Mouse (Mus musculus): ENCODE results near the gene Kdf1. TPM values are rescaled to one million over a fixed set of nuclear protein-coding genes. Genes with fewer than 3 reads are reported as not detected.

The Kdf1 gene
- total and polyA plus RNA-seq, 3 experiments = not detected

- no peak overlapping the region for H3K4me3 ChIP-seq (ENCODE audit: low read depth, low read length)
- H3K4me1 ChIP-seq (ENCODE audit: insufficient read depth, low read depth, low read length) = 0 out of 2 replicates have a peak, but pooled peaks cover 3% of the 10 kb centered on the region
- ATAC-seq (ENCODE audit: extremely low read depth, insufficient number of reproducible peaks, low FRiP score, poor library complexity, severe bottlenecking) (no peak), DNase-seq (ENCODE audit: low spot score) (no peak)
- peaks cover 57% of the 10 kb centered on the region for H3K27me3 ChIP-seq (ENCODE audit: insufficient read depth, low read length)
- H3K9me3 ChIP-seq (replicated peaks) = peaks cover 11% of the 10 kb centered on the region
- H3K36me3 ChIP-seq (replicated peaks) = no peaks in the 10 kb centered on the region
- no peak for TF ChIP-seq POLR2AphosphoS5 (IDR thresholded peaks at IDR 0.05; ENCODE audit: insufficient replicate concordance, low read depth, low read length)
- no peak for TF ChIP-seq TAL1 (conservative IDR thresholded peaks at IDR 0.05; ENCODE audit: low read depth, low read length)
- no peak for TF ChIP-seq CTCF (IDR thresholded peaks at IDR 0.05; ENCODE audit: low read depth, low read length)
- no peak for TF ChIP-seq GATA1 (IDR thresholded peaks at IDR 0.05; ENCODE audit: borderline replicate concordance, low read length)
- no peak for TF ChIP-seq GATA2 (IDR thresholded peaks at IDR 0.05; ENCODE audit: borderline replicate concordance, low read depth, low read length)
These were observed 23.1 kb upstream of the Kdf1 start for GRCm38 (mm10) chr4:133495711-133496110.

DNA sequence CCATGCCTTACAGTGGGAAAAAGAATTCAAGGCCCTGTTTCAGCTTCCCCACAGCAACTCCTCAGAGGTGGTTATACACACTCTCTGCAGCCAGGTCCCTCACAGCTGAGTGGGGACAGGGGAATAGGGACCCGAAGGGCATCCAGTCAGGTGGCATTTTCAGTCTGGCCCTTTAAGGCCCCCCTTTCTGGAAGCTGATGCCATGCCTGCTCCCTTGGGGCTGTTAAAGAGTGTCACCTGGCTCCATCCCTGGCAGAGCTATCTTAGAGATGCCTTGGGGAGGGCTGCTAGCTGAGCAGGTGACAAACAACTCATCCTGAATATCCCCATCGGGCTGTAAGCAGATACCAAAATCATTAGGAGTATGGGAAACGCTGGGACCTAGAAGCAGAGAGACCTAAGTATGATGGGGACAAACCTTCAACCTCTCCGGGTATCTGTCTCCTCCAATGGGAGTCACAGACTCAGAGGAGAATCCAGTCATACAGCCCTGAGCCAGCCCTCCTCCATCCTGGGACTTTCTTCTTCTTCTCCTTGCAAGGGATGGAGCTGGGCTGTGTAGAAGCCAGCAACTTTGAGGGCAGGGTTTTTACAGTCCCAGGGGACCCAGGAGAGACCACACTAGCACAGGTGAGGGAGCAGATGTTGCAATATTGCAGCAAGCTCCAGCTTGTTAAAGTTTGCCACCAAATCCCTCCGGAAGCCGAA, 21.9 kb upstream of the Kdf1 start:
- ATAC-seq (ENCODE audit: extremely low read depth, insufficient number of reproducible peaks, low FRiP score, poor library complexity, severe bottlenecking) (no peak), DNase-seq (ENCODE audit: low spot score) (no peak)
- Histone ChIP-seq H3K4me3 (ENCODE audit: low read depth, low read length) (no peak overlapping the region), H3K4me1 (ENCODE audit: insufficient read depth, low read depth, low read length) (peaks cover 9% of the 10 kb centered on the region; the same call in 1 of the 2 replicates), H3K27me3 (ENCODE audit: insufficient read depth, low read length) (peaks cover 60% of the 10 kb centered on the region), H3K9me3 (replicated peaks) (peaks cover 11% of the 10 kb centered on the region), H3K36me3 (replicated peaks) (no peaks in the 10 kb centered on the region)
- TF ChIP-seq TAL1 (conservative IDR thresholded peaks at IDR 0.05; ENCODE audit: low read depth, low read length) (no peak), GATA1 (IDR thresholded peaks at IDR 0.05; ENCODE audit: borderline replicate concordance, low read length) (no peak), POLR2AphosphoS5 (IDR thresholded peaks at IDR 0.05; ENCODE audit: insufficient replicate concordance, low read depth, low read length) (no peak), GATA2 (IDR thresholded peaks at IDR 0.05; ENCODE audit: borderline replicate concordance, low read depth, low read length) (no peak), CTCF (IDR thresholded peaks at IDR 0.05; ENCODE audit: low read depth, low read length) (no peak)

DNA sequence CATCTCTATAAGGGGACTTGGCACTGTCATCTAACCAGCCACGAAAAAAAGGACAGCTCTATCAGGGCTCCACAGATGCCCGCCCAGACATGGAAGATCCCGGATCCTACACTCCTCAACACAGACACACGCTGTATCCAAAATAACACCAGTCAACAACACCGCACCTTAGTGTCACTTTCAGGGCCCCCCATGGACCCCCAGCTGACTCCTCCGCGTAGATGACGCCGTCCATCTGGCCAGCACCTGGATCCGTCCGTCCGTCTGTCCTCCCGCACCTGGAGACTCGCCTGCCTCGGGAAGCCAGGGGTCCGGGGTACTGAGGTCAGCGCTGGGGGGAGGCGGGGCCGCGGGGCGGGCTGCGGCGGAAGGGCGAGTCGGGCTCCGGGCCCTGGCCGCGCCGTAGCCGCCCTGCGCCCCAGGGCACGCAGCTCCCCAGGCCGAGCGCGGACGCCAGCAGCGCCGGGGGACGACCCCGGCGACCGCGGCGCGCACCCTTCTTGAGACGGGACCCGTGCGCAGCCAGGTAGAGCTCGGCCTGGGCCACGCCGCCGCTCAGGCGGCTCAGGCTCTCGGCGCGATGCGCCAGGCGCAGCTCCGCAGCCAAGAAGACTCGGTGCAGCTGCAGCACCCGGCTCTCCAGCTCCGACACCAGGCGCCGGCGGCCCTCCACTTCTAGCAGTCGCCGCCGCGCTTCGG, 21.2 kb upstream of the Kdf1 start:
- H3K4me3 ChIP-seq (ENCODE audit: low read depth, low read length) = no peak overlapping the region

GRCm38 (mm10) chr4:133498160-133498724, 20.5 kb upstream of the Kdf1 start, which contains the start of gene Trnp1:
TSS of gene Trnp1 (minus strand) at chr4:133498550.
- TF ChIP-seq POLR2AphosphoS5 (IDR thresholded peaks at IDR 0.05; ENCODE audit: insufficient replicate concordance, low read depth, low read length) = no peak
- no peak for TF ChIP-seq GATA1 (IDR thresholded peaks at IDR 0.05; ENCODE audit: borderline replicate concordance, low read length)
- no peak for TF ChIP-seq GATA2 (IDR thresholded peaks at IDR 0.05; ENCODE audit: borderline replicate concordance, low read depth, low read length)
- no peak for TF ChIP-seq CTCF (IDR thresholded peaks at IDR 0.05; ENCODE audit: low read depth, low read length)
- no peak for TF ChIP-seq TAL1 (conservative IDR thresholded peaks at IDR 0.05; ENCODE audit: low read depth, low read length)
- no peak for ATAC-seq (ENCODE audit: extremely low read depth, insufficient number of reproducible peaks, low FRiP score, poor library complexity, severe bottlenecking)

More for the DNA sequence above, 21.2 kb upstream of the Kdf1 start:
- peaks cover 9% of the 10 kb centered on the region; the same call in 1 of the 2 replicates for H3K4me1 ChIP-seq (ENCODE audit: insufficient read depth, low read depth, low read length)
- peaks cover 61% of the 10 kb centered on the region for H3K27me3 ChIP-seq (ENCODE audit: insufficient read depth, low read length)
- H3K9me3 ChIP-seq (replicated peaks) = peaks cover 11% of the 10 kb centered on the region
- DNase-seq (ENCODE audit: low spot score) (no peak), ATAC-seq (ENCODE audit: extremely low read depth, insufficient number of reproducible peaks, low FRiP score, poor library complexity, severe bottlenecking) (no peak)
- no peak for TF ChIP-seq GATA2 (IDR thresholded peaks at IDR 0.05; ENCODE audit: borderline replicate concordance, low read depth, low read length)
- no peak for TF ChIP-seq CTCF (IDR thresholded peaks at IDR 0.05; ENCODE audit: low read depth, low read length)
- no peaks in the 10 kb centered on the region for H3K36me3 ChIP-seq (replicated peaks)

DNA sequence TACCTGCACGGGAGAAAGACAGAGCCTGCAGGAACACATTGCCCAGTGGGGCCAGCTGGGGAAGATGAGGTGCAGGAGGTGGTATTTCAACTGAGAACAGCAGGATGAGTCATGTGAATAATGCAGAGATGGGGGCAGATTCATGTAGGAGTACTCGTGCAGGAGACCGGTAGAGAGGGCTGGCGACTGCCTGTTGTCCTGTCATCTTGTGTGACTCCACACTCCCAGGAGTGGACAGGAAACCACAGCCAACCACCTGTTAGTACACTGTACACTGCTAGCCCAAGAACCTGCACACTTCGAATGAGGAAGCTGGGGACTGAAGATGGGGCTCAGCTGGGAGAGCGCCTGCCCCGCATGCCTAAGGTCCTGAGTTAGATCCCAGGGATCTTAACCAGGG, 17.2 kb upstream of the Kdf1 start:
- H3K36me3 ChIP-seq (replicated peaks) = no peaks in the 10 kb centered on the region
- peaks cover 76% of the 10 kb centered on the region for H3K27me3 ChIP-seq (ENCODE audit: insufficient read depth, low read length)
- peaks cover 11% of the 10 kb centered on the region for H3K9me3 ChIP-seq (replicated peaks)
- H3K4me1 ChIP-seq (ENCODE audit: insufficient read depth, low read depth, low read length) = peaks cover 9% of the 10 kb centered on the region
- TF ChIP-seq TAL1 (conservative IDR thresholded peaks at IDR 0.05; ENCODE audit: low read depth, low read length) (no peak), GATA2 (IDR thresholded peaks at IDR 0.05; ENCODE audit: borderline replicate concordance, low read depth, low read length) (no peak), CTCF (IDR thresholded peaks at IDR 0.05; ENCODE audit: low read depth, low read length) (no peak)
- DNase-seq (ENCODE audit: low spot score) (no peak), ATAC-seq (ENCODE audit: extremely low read depth, insufficient number of reproducible peaks, low FRiP score, poor library complexity, severe bottlenecking) (no peak)
- no peak overlapping the region for H3K4me3 ChIP-seq (ENCODE audit: low read depth, low read length)

More at GRCm38 (mm10) chr4:133498160-133498724, 20.5 kb upstream of the Kdf1 start, which contains the start of gene Trnp1:
- no peak for DNase-seq (ENCODE audit: low spot score)
- Histone ChIP-seq H3K27me3 (ENCODE audit: insufficient read depth, low read length) (peaks cover 60% of the 10 kb centered on the region), H3K4me3 (ENCODE audit: low read depth, low read length) (no peak within 1 kb of the TSS), H3K9me3 (replicated peaks) (peaks cover 11% of the 10 kb centered on the region), H3K36me3 (replicated peaks) (no peaks in the 10 kb centered on the region), H3K4me1 (ENCODE audit: insufficient read depth, low read depth, low read length) (peaks cover 9% of the 10 kb centered on the region; the same call in 1 of the 2 replicates)

- TF ChIP-seq POLR2AphosphoS5 (IDR thresholded peaks at IDR 0.05; ENCODE audit: insufficient replicate concordance, low read depth, low read length) = no peak
- Histone ChIP-seq H3K27me3 (ENCODE audit: insufficient read depth, low read length) (peaks cover 66% of the 10 kb centered on the region), H3K9me3 (replicated peaks) (no peaks in the 10 kb centered on the region), H3K4me3 (ENCODE audit: low read depth, low read length) (no peak overlapping the region), H3K4me1 (ENCODE audit: insufficient read depth, low read depth, low read length) (peaks cover 9% of the 10 kb centered on the region), H3K36me3 (replicated peaks) (no peaks in the 10 kb centered on the region)
- DNase-seq (ENCODE audit: low spot score) (no peak), ATAC-seq (ENCODE audit: extremely low read depth, insufficient number of reproducible peaks, low FRiP score, poor library complexity, severe bottlenecking) (no peak)
These were observed 14.5 kb upstream of the Kdf1 start for GRCm38 (mm10) chr4:133504300-133504699.

All from G1E (cell line).